In the genomic region with DNA sequence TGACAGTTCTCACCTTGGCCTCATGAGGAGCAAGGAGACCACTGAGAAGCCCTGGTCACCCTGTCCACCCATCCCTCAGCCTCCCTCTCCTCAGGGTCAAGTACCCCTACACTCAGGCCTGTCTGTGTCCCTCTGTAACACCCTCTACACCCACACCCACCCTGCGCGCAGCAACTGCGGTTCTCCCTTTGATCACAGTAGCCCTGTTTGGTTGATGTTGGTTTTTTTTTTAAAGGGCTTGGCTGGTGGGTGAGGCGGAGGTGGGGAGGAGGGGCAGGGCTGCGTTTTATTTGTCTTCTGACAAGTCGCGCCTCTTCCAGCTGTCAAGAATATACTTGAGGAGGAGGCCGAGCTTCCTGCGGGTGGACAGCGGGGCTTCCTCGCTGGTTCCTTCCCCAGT, we compare ENCODE assay signal across 25 mouse cellular contexts. TPM values are rescaled to one million over a fixed set of nuclear protein-coding genes. Genes with fewer than 3 reads are reported as not detected.
DNase-seq lines count a peak whose midpoint lies in the region; ATAC-seq and TF ChIP-seq lines count a peak whose summit lies in the region.
"Had no signal": no experiment of that assay in that cellular context is flagged by ENCODE, and none has a peak within 500 bp of the region (broad histone marks: within the 10 kb centered on the region; RNA-seq: fewer than 3 reads in every experiment).

No protein-coding gene starts in this region.

- peak overlapping the region; percentile 26; the same call in 1 of the 2 replicates for H3K4me3 ChIP-seq in heart, embryonic 10.5 days
- no peak overlapping the region; the same call in 1 of the 2 replicates for H3K4me3 ChIP-seq in spleen, adult 2 months (ENCODE audit: extremely low read depth, insufficient read depth, insufficient read length)
- H3K4me3 ChIP-seq: forebrain, embryonic 10.5 days; gastrocnemius, adult 2 months; hindbrain, embryonic 12.5 days; kidney, embryonic 15.5 days; limb, embryonic 13.5 days; midbrain, embryonic 13.5 days had no signal

- TF ChIP-seq POLR2A in spleen, adult 2 months (IDR thresholded peaks at IDR 0.05; ENCODE audit: low read depth, low read length), result no peak

- intact Hi-C loops in heart, postnatal 25 days (cut with DNase I), result no loop called here

- peaks cover 41% of the 10 kb centered on the region for H3K27me3 ChIP-seq in heart, embryonic 10.5 days (ENCODE audit: insufficient read depth, poor library complexity, severe bottlenecking)
- no peaks in the 10 kb centered on the region for H3K27me3 ChIP-seq in spleen, adult 2 months (ENCODE audit: control insufficient read depth, insufficient read depth, low read length)
- H3K27me3 ChIP-seq: CH12.LX; midbrain, embryonic 13.5 days had no signal

- peak; percentile 59 for ATAC-seq in activated CD4-positive, CD25-positive, alpha-beta regulatory T cell, adult 4 months
- ATAC-seq: forebrain, postnatal 0 days; midbrain, embryonic 13.5 days had no signal

- H3K27ac ChIP-seq in heart, embryonic 10.5 days, result no peak overlapping the region
- H3K27ac ChIP-seq in spleen, adult 2 months (ENCODE audit: insufficient read depth, low read length), result peak overlapping the region; percentile 77
- H3K27ac ChIP-seq: forebrain, embryonic 10.5 days; gastrocnemius, adult 2 months; hindbrain, embryonic 12.5 days; kidney, embryonic 15.5 days; limb, embryonic 13.5 days; liver, embryonic 14.5 days; midbrain, embryonic 13.5 days had no signal

- no peak for TF ChIP-seq CTCF in spleen, adult 2 months (IDR thresholded peaks at IDR 0.05; ENCODE audit: extremely low read depth, insufficient read depth, insufficient read length, insufficient replicate concordance)

- peaks cover 20% of the 10 kb centered on the region for H3K4me1 ChIP-seq in heart, embryonic 10.5 days
- peaks cover 5% of the 10 kb centered on the region for H3K4me1 ChIP-seq in spleen, adult 2 months (ENCODE audit: control insufficient read depth, insufficient read depth, insufficient read length)
- H3K4me1 ChIP-seq: hindbrain, embryonic 12.5 days; midbrain, embryonic 13.5 days had no signal

- peaks cover 4% of the 10 kb centered on the region; the same call in 1 of the 2 replicates for H3K9me3 ChIP-seq in heart, embryonic 10.5 days
- H3K9me3 ChIP-seq: kidney, embryonic 15.5 days; limb, embryonic 13.5 days had no signal

- H3K36me3 ChIP-seq in heart, embryonic 10.5 days, result no peaks in the 10 kb centered on the region
- H3K36me3 ChIP-seq in spleen, adult 2 months (ENCODE audit: control insufficient read depth, insufficient read depth, low read length), result peaks cover 7% of the 10 kb centered on the region; the same call in 1 of the 2 replicates
- H3K36me3 ChIP-seq: forebrain, embryonic 10.5 days; hindbrain, embryonic 12.5 days; kidney, embryonic 15.5 days; limb, embryonic 13.5 days; midbrain, embryonic 13.5 days had no signal

- 38% methylated on average over 11 of the region's 11 CpGs for WGBS in heart, embryonic 10.5 days
- WGBS in spleen, adult 2 months, result 64% methylated on average over 11 of the region's 11 CpGs

- DNase-seq in heart, embryonic 10.5 days (ENCODE audit: low spot score), result no peak
- no peak for DNase-seq in heart, postnatal 25 days (ENCODE audit: low spot score)
- DNase-seq in spleen, adult 2 months (ENCODE audit: low read depth in 1 of 2, low spot score in 2 of 2), result no peak
- no peak for DNase-seq in spleen, adult 12 weeks (ENCODE audit: low spot score)
- peak; percentile 22 to 35 for DNase-seq in natural killer cell, adult 2 months (ENCODE audit: low spot score in 2 of 2)
- DNase-seq in left cerebral cortex, adult 11 months (ENCODE audit: low spot score), result no peak
- DNase-seq: forebrain, postnatal 0 days; gastrocnemius, adult 2 months; thymus, postnatal 14 days had no signal

RNA-seq across cellular contexts. Expression of a gene that starts 20.4 kb away (rescaled TPM):
- polyA plus RNA-seq in heart, embryonic 10.5 days (2016; fragmentation: Nextera tagmentation; extraction: Ambion mirVana), result 0.16 TPM in 1 of 2 replicates, not detected in the other
- not detected for total RNA-seq in heart, postnatal 25 days (2021)
- polyA plus RNA-seq in spleen, adult 2 months (2012; rRNA removed), result 6.5 and 19.9 TPM in 2 replicates
- not detected for polyA plus RNA-seq in activated CD4-positive, CD25-positive, alpha-beta regulatory T cell, adult 4 months (2017; shearing (Covaris generic))
- total RNA-seq: adrenal gland, adult 18-20 months; adrenal gland, postnatal 4 days; CH12.LX; forebrain, postnatal 0 days; gastrocnemius, adult 2 months; granulocyte monocyte progenitor cell, adult 5-6 weeks; layer of hippocampus, postnatal 25 days had no signal
- polyA plus RNA-seq: forebrain, embryonic 10.5 days; forebrain, postnatal 0 days; heart, postnatal 0 days; hindbrain, embryonic 12.5 days; intestine, embryonic 14.5 days; kidney, embryonic 15.5 days; limb, embryonic 13.5 days; liver, embryonic 14.5 days; lung, embryonic 16.5 days; midbrain, embryonic 13.5 days; neural tube, embryonic 14.5 days had no signal

RNA-seq across cellular contexts. Expression of a gene that starts 30.6 kb away (rescaled TPM):
- 4.3 and 7.3 TPM in 2 replicates for polyA plus RNA-seq in heart, embryonic 10.5 days (2016; fragmentation: Nextera tagmentation; extraction: Ambion mirVana)
- total RNA-seq in heart, postnatal 25 days (2021), result 1 to 10 TPM; 2.1 to 2.2 TPM
- polyA plus RNA-seq in spleen, adult 2 months (2012; rRNA removed), result 51.2 and 58.6 TPM in 2 replicates
- 1 to 10 TPM; 1.1 to 1.5 TPM for polyA plus RNA-seq in activated CD4-positive, CD25-positive, alpha-beta regulatory T cell, adult 4 months (2017; shearing (Covaris generic))

RNA-seq across cellular contexts. Expression of a gene that starts 32.3 kb away (rescaled TPM):
- polyA plus RNA-seq in heart, embryonic 10.5 days (2016; fragmentation: Nextera tagmentation; extraction: Ambion mirVana), result 25.4 and 27.7 TPM in 2 replicates
- total RNA-seq in heart, postnatal 25 days (2021), result 1 to 10 TPM; 7.6 TPM
- 55.7 and 83.3 TPM in 2 replicates for polyA plus RNA-seq in spleen, adult 2 months (2012; rRNA removed)
- polyA plus RNA-seq in activated CD4-positive, CD25-positive, alpha-beta regulatory T cell, adult 4 months (2017; shearing (Covaris generic)), result 10 to 100 TPM; 24.1 to 31.0 TPM

RNA-seq across cellular contexts. Expression of a gene that starts 50.1 kb away (rescaled TPM):
- 0.54 and 0.63 TPM in 2 replicates for polyA plus RNA-seq in heart, embryonic 10.5 days (2016; fragmentation: Nextera tagmentation; extraction: Ambion mirVana)
- 10 to 100 TPM; 13.1 to 13.9 TPM for total RNA-seq in heart, postnatal 25 days (2021)
- polyA plus RNA-seq in spleen, adult 2 months (2012; rRNA removed), result 33.1 and 34.5 TPM in 2 replicates
- polyA plus RNA-seq in activated CD4-positive, CD25-positive, alpha-beta regulatory T cell, adult 4 months (2017; shearing (Covaris generic)), result not detected
- total RNA-seq: granulocyte monocyte progenitor cell, adult 5-6 weeks had no signal

Comparison
In these comparisons a context has a peak if more than half of its experiments do, and no peak if none do; other contexts are left out.
1. DNase-seq: peak in natural killer cell, adult 2 months (2 of 2); none in heart, embryonic 10.5 days (single experiment), heart, postnatal 25 days (single experiment), spleen, adult 2 months (0 of 2), spleen, adult 12 weeks (single experiment) and left cerebral cortex, adult 11 months (single experiment).